Mouse (Mus musculus): ENCODE data around the gene Gm6356. TPM values are rescaled to one million over a fixed set of nuclear protein-coding genes. Genes with fewer than 3 reads are reported as not detected.
"Not testable (repeated sequence)": the region's sequence is repeated elsewhere in the genome, so short reads cannot be mapped to it uniquely, and the experiment has no call there.

Gene Gm6356
- polyA plus RNA-seq (2012; rRNA removed), result not detected in 2 replicates

- H3K4me3 ChIP-seq (ENCODE audit: insufficient read depth, low read depth, low read length); H3K27me3 ChIP-seq (replicated peaks; ENCODE audit: control insufficient read depth, insufficient read depth, low read length); H3K36me3 ChIP-seq (ENCODE audit: control insufficient read depth, insufficient read depth, low read length); DNase-seq; H3K27ac ChIP-seq (ENCODE audit: insufficient read depth, low read depth, low read length); H3K4me1 ChIP-seq (ENCODE audit: control insufficient read depth, insufficient read depth, low read length): not testable (repeated sequence)
- WGBS, result 48% methylated on average over 1 of the region's 2 CpGs
Measured at GRCm38 (mm10) chr14:6973718-6974117, at the start of gene Gm6356. Gene Gm6356, minus strand, starts transcription at chr14:6973818.

Other genes with a start within 250 kb of the Gm6356 start
- 0.06 TPM in 1 of 2 replicates, not detected in the other for gene Gm3636, start 231.5 kb downstream of the Gm6356 start, polyA plus RNA-seq (2012; rRNA removed)
- not detected in 2 replicates for gene Gm8362, start 199.4 kb downstream of the Gm6356 start, polyA plus RNA-seq (2012; rRNA removed)
- not detected in 2 replicates for gene Gm3642, start 133.5 kb downstream of the Gm6356 start, polyA plus RNA-seq (2012; rRNA removed)
- gene Gm3667, start 83.9 kb downstream of the Gm6356 start, polyA plus RNA-seq (2012; rRNA removed), result not detected in 2 replicates
- not detected in 2 replicates for gene Gm10406, start 53.6 kb upstream of the Gm6356 start, polyA plus RNA-seq (2012; rRNA removed)
- gene Gm3685, start 71.2 kb upstream of the Gm6356 start, polyA plus RNA-seq (2012; rRNA removed), result not detected in 2 replicates
- not detected in 2 replicates for gene Gm3696, start 126.8 kb upstream of the Gm6356 start, polyA plus RNA-seq (2012; rRNA removed)
- not detected in 2 replicates for gene Gm6676, start 151.6 kb upstream of the Gm6356 start, polyA plus RNA-seq (2012; rRNA removed)
- 0.14 TPM in 1 of 2 replicates, not detected in the other for gene Gm3512, start 200.7 kb upstream of the Gm6356 start, polyA plus RNA-seq (2012; rRNA removed)
- not detected in 2 replicates for gene Gm16434, start 220.7 kb upstream of the Gm6356 start, polyA plus RNA-seq (2012; rRNA removed)

All from kidney, adult 2 months (tissue).